Mouse (Mus musculus) limb, embryonic 15.5 days (tissue): Measurements from ENCODE around the gene Slc35f6. TPM values are rescaled to one million over a fixed set of nuclear protein-coding genes. Genes with fewer than 3 reads are reported as not detected.
A peak's percentile ranks its signal among the peaks of the same experiment; 100 is the strongest.

Experiments
- ATAC-seq: fragments of 200-750 bp; cut with Nextera tagmentation; 2 replicates; pipeline ENCODE4 v1.8.0; 2017; ENCODE audit warnings: low read depth, moderate TSS enrichment; ENCODE audit not compliant: insufficient number of reproducible peaks, low FRiP score, low TSS enrichment
- H3K27ac ChIP-seq: fragments of 300-500 bp; sonication (generic); 2 replicates; pipeline ENCODE4 v1.5.1; 2015; ENCODE audit warnings: moderate library complexity, mild to moderate bottlenecking, inconsistent platforms
- H3K27me3 ChIP-seq: fragments of 300-500 bp; sonication (generic); 2 replicates; pipeline ENCODE4 v1.6.1; 2015; ENCODE audit warnings: inconsistent platforms
- H3K36me3 ChIP-seq: fragments of 300-500 bp; sonication (generic); 2 replicates; pipeline ENCODE4 v1.6.1; 2015; ENCODE audit warnings: inconsistent platforms
- H3K4me1 ChIP-seq: fragments of 300-500 bp; sonication (generic); 2 replicates; pipeline ENCODE4 v1.6.1; 2015; ENCODE audit warnings: inconsistent platforms
- H3K4me2 ChIP-seq: fragments of 300-500 bp; sonication (generic); 2 replicates; pipeline ENCODE4 v1.6.1; 2015; ENCODE audit warnings: mild to moderate bottlenecking, inconsistent platforms
- H3K4me3 ChIP-seq: fragments of 300-500 bp; sonication (generic); 2 replicates; pipeline ENCODE4 v1.5.1; 2015; ENCODE audit warnings: mild to moderate bottlenecking, inconsistent platforms
- H3K9ac ChIP-seq: fragments of 300-500 bp; sonication (generic); 2 replicates; pipeline ENCODE4 v1.6.1; 2015; ENCODE audit warnings: inconsistent platforms
- H3K9me3 ChIP-seq: fragments of 300-500 bp; sonication (generic); 2 replicates; pipeline ENCODE4 v1.6.1; 2016; ENCODE audit warnings: inconsistent platforms
- WGBS: fragments of 180-500 bp; shearing (Covaris S2); methylation state at CpG from one replicate; pipeline ENCODE4 v1.1.7; 2015; 5-methylcytosine and 5-hydroxymethylcytosine counted together
- polyA plus RNA-seq: library from polyadenylated mRNA; unstranded; fragments of >200 nt; fragmentation: Nextera tagmentation; extraction: Ambion mirVana; gene quantifications from 2 replicates; pipeline ENCODE4 v1.2.1, GENCODE M21; 2015

The Slc35f6 gene
- 28.5 and 28.8 TPM in 2 replicates for polyA plus RNA-seq

- Histone ChIP-seq H3K27ac (peak within 1 kb of the TSS; percentile 47; the same call in 1 of the 2 replicates), H3K4me3 (peak within 1 kb of the TSS; percentile 79), H3K9ac (peak within 1 kb of the TSS; percentile 64), H3K4me1 (peaks cover 14% of the 10 kb centered on the region), H3K27me3 (no peaks in the 10 kb centered on the region), H3K9me3 (no peaks in the 10 kb centered on the region), H3K36me3 (0 out of 2 replicates have a peak, but pooled peaks cover 2% of the 10 kb centered on the region), H3K4me2 (peak within 1 kb of the TSS; percentile 87)
- WGBS, result under 1% methylated on average over 38 of the region's 38 CpGs
- ATAC-seq, result peak; percentile 65; the same call in 1 of the 2 replicates
Observed at GRCm38 (mm10) chr5:30647815-30648560, at the start of gene Slc35f6. TSS of gene Slc35f6 (plus strand) at chr5:30647933.

GRCm38 (mm10) chr5:30601397-30601796, 46.3 kb upstream of the Slc35f6 start:
- H3K4me1 ChIP-seq, result peaks cover 2% of the 10 kb centered on the region; the same call in 1 of the 2 replicates
- H3K4me3 ChIP-seq, result no peak overlapping the region
- H3K27ac ChIP-seq, result no peak overlapping the region
- no peak overlapping the region for H3K9ac ChIP-seq
- WGBS, result 32% methylated on average over 4 of the region's 4 CpGs
- H3K4me2 ChIP-seq, result no peak overlapping the region
- no peaks in the 10 kb centered on the region for H3K36me3 ChIP-seq
- H3K27me3 ChIP-seq, result 0 out of 2 replicates have a peak, but pooled peaks cover 6% of the 10 kb centered on the region
- H3K9me3 ChIP-seq, result no peaks in the 10 kb centered on the region
- no peak for ATAC-seq

- H3K4me1 ChIP-seq, result peaks cover 5% of the 10 kb centered on the region; the same call in 1 of the 2 replicates
- WGBS, result 72% methylated on average over 3 of the region's 3 CpGs
- no peak for ATAC-seq
- no peaks in the 10 kb centered on the region for H3K36me3 ChIP-seq
- no peak overlapping the region for H3K27ac ChIP-seq
- no peak overlapping the region for H3K9ac ChIP-seq
- H3K4me2 ChIP-seq, result no peak overlapping the region
- no peaks in the 10 kb centered on the region for H3K9me3 ChIP-seq
- 0 out of 2 replicates have a peak, but pooled peaks cover 6% of the 10 kb centered on the region for H3K27me3 ChIP-seq
- H3K4me3 ChIP-seq, result no peak overlapping the region
Observed at GRCm38 (mm10) chr5:30603255-30603654, 44.5 kb upstream of the Slc35f6 start.

GRCm38 (mm10) chr5:30603926-30604325, 43.8 kb upstream of the Slc35f6 start:
- Histone ChIP-seq H3K27me3 (0 out of 2 replicates have a peak, but pooled peaks cover 6% of the 10 kb centered on the region), H3K4me2 (no peak overlapping the region), H3K9ac (no peak overlapping the region), H3K27ac (no peak overlapping the region), H3K9me3 (no peaks in the 10 kb centered on the region), H3K4me3 (no peak overlapping the region), H3K36me3 (no peaks in the 10 kb centered on the region), H3K4me1 (peaks cover 5% of the 10 kb centered on the region; the same call in 1 of the 2 replicates)
- WGBS, result 59% methylated on average over 4 of the region's 4 CpGs
- no peak for ATAC-seq

- WGBS, result 59% methylated on average over 8 of the region's 8 CpGs
- H3K27ac ChIP-seq, result no peak overlapping the region
- ATAC-seq, result no peak
Observed at GRCm38 (mm10) chr5:30604769-30605188, 43.0 kb upstream of the Slc35f6 start.

GRCm38 (mm10) chr5:30605649-30606048, 42.1 kb upstream of the Slc35f6 start:
- Histone ChIP-seq H3K4me2 (no peak overlapping the region), H3K4me1 (peaks cover 5% of the 10 kb centered on the region; the same call in 1 of the 2 replicates), H3K27ac (no peak overlapping the region), H3K9ac (no peak overlapping the region), H3K9me3 (no peaks in the 10 kb centered on the region), H3K4me3 (no peak overlapping the region), H3K36me3 (no peaks in the 10 kb centered on the region), H3K27me3 (0 out of 2 replicates have a peak, but pooled peaks cover 6% of the 10 kb centered on the region)
- no peak for ATAC-seq
- 74% methylated on average over 6 of the region's 6 CpGs for WGBS

More at GRCm38 (mm10) chr5:30604769-30605188, 43.0 kb upstream of the Slc35f6 start:
- Histone ChIP-seq H3K9me3 (no peaks in the 10 kb centered on the region), H3K27me3 (0 out of 2 replicates have a peak, but pooled peaks cover 6% of the 10 kb centered on the region), H3K4me2 (no peak overlapping the region), H3K9ac (no peak overlapping the region), H3K4me1 (peaks cover 5% of the 10 kb centered on the region; the same call in 1 of the 2 replicates), H3K36me3 (no peaks in the 10 kb centered on the region), H3K4me3 (no peak overlapping the region)

GRCm38 (mm10) chr5:30606424-30607073, 41.2 kb upstream of the Slc35f6 start:
- Histone ChIP-seq H3K27ac (no peak overlapping the region), H3K4me3 (no peak overlapping the region), H3K9me3 (no peaks in the 10 kb centered on the region), H3K9ac (no peak overlapping the region), H3K4me1 (peaks cover 8% of the 10 kb centered on the region; the same call in 1 of the 2 replicates), H3K27me3 (0 out of 2 replicates have a peak, but pooled peaks cover 6% of the 10 kb centered on the region), H3K36me3 (no peaks in the 10 kb centered on the region), H3K4me2 (no peak overlapping the region)
- WGBS, result 61% methylated on average over 16 of the region's 16 CpGs
- ATAC-seq, result no peak

GRCm38 (mm10) chr5:30609094-30609493, 38.6 kb upstream of the Slc35f6 start:
- 0 out of 2 replicates have a peak, but pooled peaks cover 3% of the 10 kb centered on the region for H3K27me3 ChIP-seq
- ATAC-seq, result no peak
- peaks cover 12% of the 10 kb centered on the region for H3K4me1 ChIP-seq
- H3K9ac ChIP-seq, result no peak overlapping the region
- 85% methylated on average over 7 of the region's 7 CpGs for WGBS
- H3K4me3 ChIP-seq, result no peak overlapping the region
- H3K4me2 ChIP-seq, result no peak overlapping the region
- no peaks in the 10 kb centered on the region for H3K36me3 ChIP-seq
- H3K27ac ChIP-seq, result no peak overlapping the region
- no peaks in the 10 kb centered on the region for H3K9me3 ChIP-seq

GRCm38 (mm10) chr5:30609918-30610645, 37.7 kb upstream of the Slc35f6 start:
- no peak overlapping the region for H3K27ac ChIP-seq
- WGBS, result 85% methylated on average over 8 of the region's 8 CpGs
- peaks cover 20% of the 10 kb centered on the region for H3K4me1 ChIP-seq
- H3K4me2 ChIP-seq, result no peak overlapping the region
- no peaks in the 10 kb centered on the region for H3K36me3 ChIP-seq
- no peak overlapping the region for H3K4me3 ChIP-seq
- no peaks in the 10 kb centered on the region for H3K9me3 ChIP-seq
- no peaks in the 10 kb centered on the region for H3K27me3 ChIP-seq
- no peak overlapping the region for H3K9ac ChIP-seq
- ATAC-seq, result no peak

GRCm38 (mm10) chr5:30611091-30611490, 36.6 kb upstream of the Slc35f6 start:
- H3K36me3 ChIP-seq, result no peaks in the 10 kb centered on the region
- H3K4me3 ChIP-seq, result no peak overlapping the region
- H3K27ac ChIP-seq, result no peak overlapping the region
- H3K9ac ChIP-seq, result no peak overlapping the region
- 72% methylated on average over 1 of the region's 1 CpGs for WGBS
- H3K4me1 ChIP-seq, result peaks cover 23% of the 10 kb centered on the region
- no peaks in the 10 kb centered on the region for H3K27me3 ChIP-seq
- no peak for ATAC-seq
- H3K9me3 ChIP-seq, result no peaks in the 10 kb centered on the region
- H3K4me2 ChIP-seq, result no peak overlapping the region

- Histone ChIP-seq H3K4me2 (no peak overlapping the region), H3K9me3 (no peaks in the 10 kb centered on the region), H3K9ac (no peak overlapping the region), H3K27ac (no peak overlapping the region), H3K4me3 (no peak overlapping the region), H3K4me1 (peaks cover 20% of the 10 kb centered on the region), H3K27me3 (no peaks in the 10 kb centered on the region), H3K36me3 (no peaks in the 10 kb centered on the region)
- ATAC-seq, result no peak
- 45% methylated on average over 3 of the region's 3 CpGs for WGBS
Observed at GRCm38 (mm10) chr5:30611689-30612088, 36.0 kb upstream of the Slc35f6 start.
